Mouse (Mus musculus): Measurements from ENCODE around the gene Med13l. TPM values are rescaled to one million over a fixed set of nuclear protein-coding genes. Genes with fewer than 3 reads are reported as not detected.

The Med13l gene
- polyA plus RNA-seq, 1 experiment = 21.4 TPM

GRCm38 (mm10) chr5:118543816-118544215 lies 16.7 kb upstream of the Med13l start:
- 87% methylated on average over 2 of the region's 2 CpGs for WGBS
- Histone ChIP-seq H3K4me1 (ENCODE audit: control insufficient read depth, insufficient read depth, low read length) (no peaks in the 10 kb centered on the region), H3K4me3 (replicated peaks; ENCODE audit: extremely low read depth, low read depth, low read length) (no peak overlapping the region)
- no peak for DNase-seq
- no peak for TF ChIP-seq CTCF (IDR thresholded peaks at IDR 0.05; ENCODE audit: insufficient read depth, low read length)
- no peak for TF ChIP-seq POLR2A (IDR thresholded peaks at IDR 0.05; ENCODE audit: borderline replicate concordance, extremely low read depth, low read depth, low read length)

- no peak overlapping the region for H3K4me3 ChIP-seq (replicated peaks; ENCODE audit: extremely low read depth, low read depth, low read length)
- no peaks in the 10 kb centered on the region for H3K4me1 ChIP-seq (ENCODE audit: control insufficient read depth, insufficient read depth, low read length)
- TF ChIP-seq CTCF (IDR thresholded peaks at IDR 0.05; ENCODE audit: insufficient read depth, low read length) (no peak), POLR2A (IDR thresholded peaks at IDR 0.05; ENCODE audit: borderline replicate concordance, extremely low read depth, low read depth, low read length) (no peak)
- DNase-seq = no peak
- whole genome bisulfite sequencing = 70% methylated on average over 5 of the region's 5 CpGs
These were observed 10.0 kb upstream of the Med13l start for GRCm38 (mm10) chr5:118550493-118550892.

- Histone ChIP-seq H3K4me1 (ENCODE audit: control insufficient read depth, insufficient read depth, low read length) (no peaks in the 10 kb centered on the region), H3K4me3 (replicated peaks; ENCODE audit: extremely low read depth, low read depth, low read length) (no peak overlapping the region)
- DNase-seq = no peak
- TF ChIP-seq CTCF (IDR thresholded peaks at IDR 0.05; ENCODE audit: insufficient read depth, low read length) (no peak), POLR2A (IDR thresholded peaks at IDR 0.05; ENCODE audit: borderline replicate concordance, extremely low read depth, low read depth, low read length) (no peak)
These were observed 7.2 kb upstream of the Med13l start for GRCm38 (mm10) chr5:118553290-118553689.

GRCm38 (mm10) chr5:118555305-118555704 lies 5.2 kb upstream of the Med13l start:
- no peak overlapping the region for H3K4me3 ChIP-seq (replicated peaks; ENCODE audit: extremely low read depth, low read depth, low read length)
- WGBS = 98% methylated on average over 4 of the region's 4 CpGs
- no peaks in the 10 kb centered on the region for H3K4me1 ChIP-seq (ENCODE audit: control insufficient read depth, insufficient read depth, low read length)
- DNase-seq = no peak
- 0 out of 2 replicates have a peak, but pooled peaks have one; percentile 2 for TF ChIP-seq CTCF (IDR thresholded peaks at IDR 0.05; ENCODE audit: insufficient read depth, low read length)
- no peak for TF ChIP-seq POLR2A (IDR thresholded peaks at IDR 0.05; ENCODE audit: borderline replicate concordance, extremely low read depth, low read depth, low read length)

- Histone ChIP-seq H3K4me3 (replicated peaks; ENCODE audit: extremely low read depth, low read depth, low read length) (no peak overlapping the region), H3K4me1 (ENCODE audit: control insufficient read depth, insufficient read depth, low read length) (no peaks in the 10 kb centered on the region)
- WGBS = 22% methylated on average over 12 of the region's 12 CpGs
- no peak for DNase-seq
- TF ChIP-seq CTCF (IDR thresholded peaks at IDR 0.05; ENCODE audit: insufficient read depth, low read length) (no peak), POLR2A (IDR thresholded peaks at IDR 0.05; ENCODE audit: borderline replicate concordance, extremely low read depth, low read depth, low read length) (no peak)
These were observed 4.0 kb upstream of the Med13l start for GRCm38 (mm10) chr5:118556387-118556937.

- DNase-seq = no peak
- WGBS = 91% methylated on average over 6 of the region's 6 CpGs
- no peak for TF ChIP-seq CTCF (IDR thresholded peaks at IDR 0.05; ENCODE audit: insufficient read depth, low read length)
- TF ChIP-seq POLR2A (IDR thresholded peaks at IDR 0.05; ENCODE audit: borderline replicate concordance, extremely low read depth, low read depth, low read length) = no peak
- no peak overlapping the region for H3K4me3 ChIP-seq (replicated peaks; ENCODE audit: extremely low read depth, low read depth, low read length)
- peaks cover 6% of the 10 kb centered on the region for H3K4me1 ChIP-seq (ENCODE audit: control insufficient read depth, insufficient read depth, low read length)
These were observed 1.6 kb upstream of the Med13l start for GRCm38 (mm10) chr5:118558841-118559240.

GRCm38 (mm10) chr5:118559584-118560384 lies 695 bp upstream of the Med13l start:
- Histone ChIP-seq H3K4me1 (ENCODE audit: control insufficient read depth, insufficient read depth, low read length) (peaks cover 10% of the 10 kb centered on the region), H3K4me3 (replicated peaks; ENCODE audit: extremely low read depth, low read depth, low read length) (peak overlapping the region; percentile 82)
- TF ChIP-seq POLR2A (IDR thresholded peaks at IDR 0.05; ENCODE audit: borderline replicate concordance, extremely low read depth, low read depth, low read length) = peak; percentile 29; the same call in 1 of the 2 replicates
- TF ChIP-seq CTCF (IDR thresholded peaks at IDR 0.05; ENCODE audit: insufficient read depth, low read length) = no peak
- WGBS = 2% methylated on average over 66 of the region's 101 CpGs
- DNase-seq = peak; percentile 74

- Histone ChIP-seq H3K4me3 (replicated peaks; ENCODE audit: extremely low read depth, low read depth, low read length) (peak overlapping the region; percentile 82), H3K4me1 (ENCODE audit: control insufficient read depth, insufficient read depth, low read length) (peaks cover 15% of the 10 kb centered on the region)
- TF ChIP-seq POLR2A (IDR thresholded peaks at IDR 0.05; ENCODE audit: borderline replicate concordance, extremely low read depth, low read depth, low read length) (no peak), CTCF (IDR thresholded peaks at IDR 0.05; ENCODE audit: insufficient read depth, low read length) (no peak)
- peak; percentile 54 for DNase-seq
- 2% methylated on average over 59 of the region's 59 CpGs for WGBS
These were observed 858 bp downstream of the Med13l start for GRCm38 (mm10) chr5:118561086-118561987.

GRCm38 (mm10) chr5:118562206-118562605 lies 1.7 kb downstream of the Med13l start:
- no peak overlapping the region for H3K4me3 ChIP-seq (replicated peaks; ENCODE audit: extremely low read depth, low read depth, low read length)
- TF ChIP-seq CTCF (IDR thresholded peaks at IDR 0.05; ENCODE audit: insufficient read depth, low read length) (no peak), POLR2A (IDR thresholded peaks at IDR 0.05; ENCODE audit: borderline replicate concordance, extremely low read depth, low read depth, low read length) (no peak)
- peaks cover 15% of the 10 kb centered on the region for H3K4me1 ChIP-seq (ENCODE audit: control insufficient read depth, insufficient read depth, low read length)
- WGBS = 63% methylated on average over 3 of the region's 3 CpGs
- no peak for DNase-seq
